Mouse (Mus musculus): ENCODE results near the gene Mgat4e. TPM values are rescaled to one million over a fixed set of nuclear protein-coding genes. Genes with fewer than 3 reads are reported as not detected.
A peak's percentile ranks its signal among the peaks of the same experiment; 100 is the strongest.
"Not testable (repeated sequence)": the region's sequence is repeated elsewhere in the genome, so short reads cannot be mapped to it uniquely, and the experiment has no call there.

The Mgat4e gene
- total RNA-seq, 1 experiment from 2014 or later, result 0.60 TPM

DNA sequence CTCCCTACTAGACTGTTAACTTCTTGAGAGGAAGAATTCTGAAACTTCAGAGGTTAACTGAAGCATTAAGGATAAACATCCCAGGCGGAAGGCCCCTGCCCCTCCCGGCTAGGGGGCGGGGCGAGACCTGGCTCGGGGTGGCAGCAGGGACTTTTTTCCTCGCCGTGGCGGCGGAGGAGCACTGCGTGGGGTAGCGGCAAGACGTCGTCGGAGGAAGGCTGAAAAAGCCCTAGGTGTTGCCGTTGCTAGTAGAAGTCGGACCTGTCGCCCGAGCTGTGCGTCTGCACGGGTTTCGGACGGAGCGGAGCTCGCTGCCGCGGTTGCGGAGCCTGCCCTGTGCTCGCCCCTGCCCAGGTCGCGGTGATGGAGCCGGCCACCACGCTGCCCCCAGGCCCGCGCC lies 10.5 kb upstream of the Mgat4e start, which contains the start of gene Kdm5b:
Kdm5b (plus strand) TSS at position 196 of the 400 bp plus-strand sequence.
- peak; percentile 14 to 43; a peak in 2 of 4 replicates for ATAC-seq (replicated peaks in 1 of 2; ENCODE audit: insufficient read depth in 1 of 2, low FRiP score in 2 of 2, low TSS enrichment in 1 of 2, low read depth in 1 of 2, poor library complexity in 2 of 2, severe bottlenecking in 2 of 2)

DNA sequence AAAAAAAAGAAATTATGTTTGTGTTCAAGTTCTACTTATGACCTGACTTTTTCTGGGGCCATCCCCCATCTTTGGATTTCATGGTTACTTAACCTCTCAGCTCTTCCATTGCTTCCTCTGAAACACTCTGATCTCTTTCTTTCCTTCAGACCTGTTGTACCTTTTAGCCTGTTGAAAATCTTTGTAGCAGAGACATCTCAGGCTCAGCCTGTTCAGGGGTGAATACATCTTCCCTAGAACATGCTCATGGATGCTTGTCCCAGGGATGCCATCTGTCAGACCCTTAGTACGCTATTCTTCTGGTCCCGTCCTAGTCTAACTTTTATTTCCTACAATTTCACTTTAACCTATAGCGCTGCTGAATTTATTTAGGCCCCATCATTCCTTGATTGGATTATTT lies 9.7 kb upstream of the Mgat4e start:
- ATAC-seq (replicated peaks in 1 of 2; ENCODE audit: insufficient read depth in 1 of 2, low FRiP score in 2 of 2, low TSS enrichment in 1 of 2, low read depth in 1 of 2, poor library complexity in 2 of 2, severe bottlenecking in 2 of 2), result no peak

- ATAC-seq (replicated peaks in 1 of 2; ENCODE audit: insufficient read depth in 1 of 2, low FRiP score in 2 of 2, low TSS enrichment in 1 of 2, low read depth in 1 of 2, poor library complexity in 2 of 2, severe bottlenecking in 2 of 2), result no peak
Observed at GRCm38 (mm10) chr1:134558511-134558910, 9.0 kb upstream of the Mgat4e start.

GRCm38 (mm10) chr1:134556671-134557218 lies 7.3 kb upstream of the Mgat4e start:
- ATAC-seq (replicated peaks in 1 of 2; ENCODE audit: insufficient read depth in 1 of 2, low FRiP score in 2 of 2, low TSS enrichment in 1 of 2, low read depth in 1 of 2, poor library complexity in 2 of 2, severe bottlenecking in 2 of 2), result peak; percentile 85 to 88

- 0 out of 4 replicates have a peak, but pooled peaks of 1 of the 2 experiments have one; percentile 13 for ATAC-seq (replicated peaks in 1 of 2; ENCODE audit: insufficient read depth in 1 of 2, low FRiP score in 2 of 2, low TSS enrichment in 1 of 2, low read depth in 1 of 2, poor library complexity in 2 of 2, severe bottlenecking in 2 of 2)
Observed at GRCm38 (mm10) chr1:134555871-134556670, 6.6 kb upstream of the Mgat4e start.

GRCm38 (mm10) chr1:134555240-134555870 lies 5.9 kb upstream of the Mgat4e start:
- ATAC-seq (replicated peaks in 1 of 2; ENCODE audit: insufficient read depth in 1 of 2, low FRiP score in 2 of 2, low TSS enrichment in 1 of 2, low read depth in 1 of 2, poor library complexity in 2 of 2, severe bottlenecking in 2 of 2), result no peak

GRCm38 (mm10) chr1:134552396-134552795 lies 2.9 kb upstream of the Mgat4e start:
- ATAC-seq (replicated peaks in 1 of 2; ENCODE audit: insufficient read depth in 1 of 2, low FRiP score in 2 of 2, low TSS enrichment in 1 of 2, low read depth in 1 of 2, poor library complexity in 2 of 2, severe bottlenecking in 2 of 2), result no peak

- no peak for ATAC-seq (replicated peaks in 1 of 2; ENCODE audit: insufficient read depth in 1 of 2, low FRiP score in 2 of 2, low TSS enrichment in 1 of 2, low read depth in 1 of 2, poor library complexity in 2 of 2, severe bottlenecking in 2 of 2)
Observed at GRCm38 (mm10) chr1:134551869-134552268, 2.4 kb upstream of the Mgat4e start.

GRCm38 (mm10) chr1:134548231-134548630 lies 1.3 kb downstream of the Mgat4e start:
- ATAC-seq (replicated peaks in 1 of 2; ENCODE audit: insufficient read depth in 1 of 2, low FRiP score in 2 of 2, low TSS enrichment in 1 of 2, low read depth in 1 of 2, poor library complexity in 2 of 2, severe bottlenecking in 2 of 2), result no peak

DNA sequence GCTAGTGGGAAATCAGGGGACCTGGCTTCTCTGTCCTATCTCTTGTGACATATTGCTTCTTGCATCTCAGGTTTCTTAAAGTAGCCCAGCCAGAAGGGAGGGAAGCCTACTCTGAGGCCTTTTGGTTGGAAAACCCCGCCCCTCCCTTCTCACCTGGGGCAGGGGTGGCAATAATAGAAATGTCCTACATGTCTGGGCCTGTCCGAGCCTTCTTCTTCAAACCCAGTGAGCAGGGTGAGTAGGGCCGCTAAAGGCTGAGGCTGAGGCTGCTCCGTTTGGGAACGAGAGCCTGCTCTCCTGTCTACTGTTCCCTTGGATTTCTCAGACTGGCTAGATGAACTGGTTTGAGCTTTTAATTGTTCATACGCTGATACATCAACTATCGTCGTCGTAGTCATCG lies 8.9 kb downstream of the Mgat4e start:
- no peak for ATAC-seq (replicated peaks in 1 of 2; ENCODE audit: insufficient read depth in 1 of 2, low FRiP score in 2 of 2, low TSS enrichment in 1 of 2, low read depth in 1 of 2, poor library complexity in 2 of 2, severe bottlenecking in 2 of 2)

DNA sequence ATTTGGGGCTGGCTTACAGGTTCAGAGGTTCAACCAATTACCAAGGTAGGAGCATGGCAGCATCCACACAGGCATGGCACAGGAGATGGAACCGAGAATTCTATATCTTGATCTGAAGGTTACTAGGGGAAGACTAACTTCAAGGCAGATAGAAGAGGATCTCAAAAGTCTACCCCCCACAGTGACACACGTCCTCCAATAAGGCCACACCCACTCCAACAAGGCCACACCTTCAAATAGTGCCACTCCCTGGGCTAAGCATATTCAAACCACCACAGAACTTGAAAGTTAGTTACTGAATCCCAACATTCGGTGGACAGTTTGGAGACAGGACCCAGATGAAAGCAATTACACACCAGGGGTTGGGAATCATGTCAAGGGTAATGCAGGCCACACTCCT lies 14.0 kb downstream of the Mgat4e start:
- ATAC-seq (replicated peaks in 1 of 2; ENCODE audit: insufficient read depth in 1 of 2, low FRiP score in 2 of 2, low TSS enrichment in 1 of 2, low read depth in 1 of 2, poor library complexity in 2 of 2, severe bottlenecking in 2 of 2), result no peak

DNA sequence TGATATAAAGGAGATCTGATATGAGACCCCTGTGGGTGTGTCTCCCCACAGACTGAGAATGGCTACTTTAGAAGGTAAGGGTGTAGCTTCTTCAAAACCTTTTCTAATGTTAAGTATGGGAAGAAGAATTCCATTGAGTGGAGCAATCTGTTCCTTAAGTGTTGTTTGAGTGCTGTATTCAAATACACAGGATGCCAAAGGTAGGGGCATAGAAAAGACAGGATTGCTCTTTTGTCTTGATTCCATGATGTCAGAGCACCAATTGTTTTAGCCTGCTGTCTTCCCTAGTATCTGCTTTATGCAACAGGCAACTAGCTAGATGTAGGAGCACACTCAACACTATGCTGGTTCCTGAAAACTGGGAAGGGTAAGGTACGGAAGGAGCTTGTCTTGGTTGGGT lies 14.4 kb downstream of the Mgat4e start:
- no peak for ATAC-seq (replicated peaks in 1 of 2; ENCODE audit: insufficient read depth in 1 of 2, low FRiP score in 2 of 2, low TSS enrichment in 1 of 2, low read depth in 1 of 2, poor library complexity in 2 of 2, severe bottlenecking in 2 of 2)

DNA sequence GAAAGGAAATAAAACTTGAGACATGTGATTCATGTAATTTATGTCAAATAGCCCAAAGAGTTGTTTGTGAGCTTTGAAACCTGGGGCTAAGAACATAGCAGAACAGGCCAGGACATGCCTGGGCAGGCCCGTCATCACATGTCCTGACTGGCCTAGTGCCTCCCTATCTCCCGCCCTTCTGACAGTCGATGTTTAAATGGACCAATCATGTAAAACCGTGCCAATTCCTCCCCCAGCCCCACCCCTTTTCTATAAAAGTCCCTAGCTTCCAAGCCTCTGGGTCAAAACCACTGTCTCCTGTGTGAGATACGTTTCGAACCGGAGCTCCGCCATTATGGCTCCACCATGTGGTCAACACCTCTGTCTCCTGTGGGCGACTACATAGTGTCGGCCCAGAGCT lies 15.8 kb downstream of the Mgat4e start:
- not testable (repeated sequence) for ATAC-seq (replicated peaks in 1 of 2; ENCODE audit: insufficient read depth in 1 of 2, low FRiP score in 2 of 2, low TSS enrichment in 1 of 2, low read depth in 1 of 2, poor library complexity in 2 of 2, severe bottlenecking in 2 of 2)

GRCm38 (mm10) chr1:134530618-134531017 lies 18.9 kb downstream of the Mgat4e start:
- ATAC-seq (replicated peaks in 1 of 2; ENCODE audit: insufficient read depth in 1 of 2, low FRiP score in 2 of 2, low TSS enrichment in 1 of 2, low read depth in 1 of 2, poor library complexity in 2 of 2, severe bottlenecking in 2 of 2), result no peak

GRCm38 (mm10) chr1:134526752-134527151 lies 22.7 kb downstream of the Mgat4e start:
- peak; percentile 12 to 53; a peak in 1 of 4 replicates for ATAC-seq (replicated peaks in 1 of 2; ENCODE audit: insufficient read depth in 1 of 2, low FRiP score in 2 of 2, low TSS enrichment in 1 of 2, low read depth in 1 of 2, poor library complexity in 2 of 2, severe bottlenecking in 2 of 2)

GRCm38 (mm10) chr1:134525015-134525414 lies 24.5 kb downstream of the Mgat4e start:
- ATAC-seq (replicated peaks in 1 of 2; ENCODE audit: insufficient read depth in 1 of 2, low FRiP score in 2 of 2, low TSS enrichment in 1 of 2, low read depth in 1 of 2, poor library complexity in 2 of 2, severe bottlenecking in 2 of 2), result no peak

- peak; percentile 42 to 65; a peak in 2 of 4 replicates for ATAC-seq (replicated peaks in 1 of 2; ENCODE audit: insufficient read depth in 1 of 2, low FRiP score in 2 of 2, low TSS enrichment in 1 of 2, low read depth in 1 of 2, poor library complexity in 2 of 2, severe bottlenecking in 2 of 2)
Observed at GRCm38 (mm10) chr1:134524424-134524823, 25.1 kb downstream of the Mgat4e start.

GRCm38 (mm10) chr1:134522325-134522724 lies 27.2 kb downstream of the Mgat4e start:
- no peak; a peak in 1 of 4 replicates for ATAC-seq (replicated peaks in 1 of 2; ENCODE audit: insufficient read depth in 1 of 2, low FRiP score in 2 of 2, low TSS enrichment in 1 of 2, low read depth in 1 of 2, poor library complexity in 2 of 2, severe bottlenecking in 2 of 2)
